9 mouse cellular contexts compared by ENCODE assay signal in the genomic region with DNA sequence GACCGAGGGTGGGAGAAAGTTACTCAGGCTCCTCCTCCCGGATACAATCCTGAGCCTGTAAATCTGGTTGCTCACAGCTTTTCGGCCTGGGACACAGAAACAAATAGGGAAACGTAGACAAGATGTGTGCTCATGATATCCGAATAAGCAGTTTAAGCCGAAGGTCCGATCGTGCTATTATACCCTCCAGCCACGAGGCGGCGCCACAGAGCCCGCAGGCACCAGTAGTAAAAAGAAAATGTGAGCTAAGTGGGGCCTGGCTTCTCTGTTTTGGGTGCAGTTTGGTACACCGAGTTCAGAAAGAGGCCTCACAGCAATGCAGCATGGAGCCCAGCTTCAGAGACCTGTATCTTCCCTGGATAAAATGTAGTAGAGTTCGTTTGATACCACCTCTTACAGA. TPM values are rescaled to one million over a fixed set of nuclear protein-coding genes. Genes with fewer than 3 reads are reported as not detected.
DNase-seq lines count a peak whose midpoint lies in the region; ATAC-seq and TF ChIP-seq lines count a peak whose summit lies in the region.
"Had no signal": no experiment of that assay in that cellular context is flagged by ENCODE, and none has a peak within 500 bp of the region (broad histone marks: within the 10 kb centered on the region; RNA-seq: fewer than 3 reads in every experiment).

No protein-coding gene starts in this region.

- H3K9ac ChIP-seq in hindbrain, postnatal 0 days (replicated peaks; ENCODE audit: low read length), result no peak overlapping the region
- no peak overlapping the region for H3K9ac ChIP-seq in hindbrain, embryonic 12.5 days
- no peak overlapping the region for H3K9ac ChIP-seq in intestine, postnatal 0 days (ENCODE audit: low read depth, low read length)
- no peak overlapping the region for H3K9ac ChIP-seq in lung, embryonic 14.5 days
- H3K9ac ChIP-seq in stomach, postnatal 0 days (ENCODE audit: low read length), result no peak overlapping the region
- H3K9ac ChIP-seq: limb, embryonic 13.5 days had no signal

- 64% methylated on average over 14 of the region's 14 CpGs for WGBS in hindbrain, postnatal 0 days
- whole genome bisulfite sequencing in hindbrain, embryonic 12.5 days, result 68% methylated on average over 14 of the region's 14 CpGs
- 29% methylated on average over 14 of the region's 14 CpGs for WGBS in intestine, postnatal 0 days
- 40% methylated on average over 14 of the region's 14 CpGs for WGBS in lung, embryonic 14.5 days
- 48% methylated on average over 14 of the region's 14 CpGs for WGBS in stomach, postnatal 0 days

- no peaks in the 10 kb centered on the region for H3K9me3 ChIP-seq in hindbrain, postnatal 0 days (ENCODE audit: low read length)
- H3K9me3 ChIP-seq in hindbrain, embryonic 12.5 days (replicated peaks), result no peaks in the 10 kb centered on the region
- H3K9me3 ChIP-seq in E14TG2a.4 (ENCODE audit: low read length), result no peaks in the 10 kb centered on the region
- H3K9me3 ChIP-seq in intestine, postnatal 0 days (ENCODE audit: control insufficient read depth), result no peaks in the 10 kb centered on the region
- no peaks in the 10 kb centered on the region for H3K9me3 ChIP-seq in lung, embryonic 14.5 days (ENCODE audit: low read depth, low read length)
- H3K9me3 ChIP-seq in stomach, postnatal 0 days (ENCODE audit: control insufficient read depth, low read length), result no peaks in the 10 kb centered on the region
- H3K9me3 ChIP-seq: limb, embryonic 13.5 days had no signal

- TF ChIP-seq EP300 in stomach, postnatal 0 days (optimal IDR thresholded peaks at IDR 0.05), result no peak

- no peak overlapping the region for H3K4me3 ChIP-seq in hindbrain, postnatal 0 days (ENCODE audit: low read length)
- H3K4me3 ChIP-seq in hindbrain, embryonic 12.5 days, result no peak overlapping the region
- H3K4me3 ChIP-seq in E14TG2a.4 (replicated peaks; ENCODE audit: low read length), result 0 out of 2 replicates have a peak overlapping the region, but pooled peaks have one; percentile 18
- H3K4me3 ChIP-seq in intestine, postnatal 0 days (ENCODE audit: low read depth, low read length), result peak overlapping the region; percentile 21; the same call in 1 of the 2 replicates
- H3K4me3 ChIP-seq in lung, embryonic 14.5 days (ENCODE audit: low read depth, low read length), result no peak overlapping the region
- H3K4me3 ChIP-seq in stomach, postnatal 0 days (ENCODE audit: low read depth, low read length), result no peak overlapping the region
- H3K4me3 ChIP-seq: limb, embryonic 13.5 days had no signal

- no peak overlapping the region for H3K4me2 ChIP-seq in hindbrain, postnatal 0 days (ENCODE audit: low read depth, low read length)
- no peak overlapping the region for H3K4me2 ChIP-seq in hindbrain, embryonic 12.5 days (replicated peaks)
- peak overlapping the region; percentile 49 for H3K4me2 ChIP-seq in intestine, postnatal 0 days (replicated peaks; ENCODE audit: low read depth)
- no peak overlapping the region for H3K4me2 ChIP-seq in lung, embryonic 14.5 days
- H3K4me2 ChIP-seq in stomach, postnatal 0 days (replicated peaks; ENCODE audit: low read depth), result no peak overlapping the region
- H3K4me2 ChIP-seq: limb, embryonic 13.5 days had no signal

- H3K4me1 ChIP-seq in hindbrain, postnatal 0 days (ENCODE audit: insufficient read depth, low read length), result no peaks in the 10 kb centered on the region
- no peaks in the 10 kb centered on the region for H3K4me1 ChIP-seq in hindbrain, embryonic 12.5 days
- peaks cover 33% of the 10 kb centered on the region for H3K4me1 ChIP-seq in E14TG2a.4 (replicated peaks; ENCODE audit: low read depth, low read length)
- H3K4me1 ChIP-seq in intestine, postnatal 0 days (replicated peaks; ENCODE audit: control insufficient read depth, insufficient read depth, low read length), result no peaks in the 10 kb centered on the region; the same call in 1 of the 2 replicates
- no peaks in the 10 kb centered on the region for H3K4me1 ChIP-seq in lung, embryonic 14.5 days (ENCODE audit: insufficient read depth)
- 0 out of 2 replicates have a peak, but pooled peaks cover 3% of the 10 kb centered on the region for H3K4me1 ChIP-seq in stomach, postnatal 0 days (replicated peaks; ENCODE audit: control insufficient read depth, insufficient read depth)

- TF ChIP-seq CTCF in hindbrain, postnatal 0 days (IDR thresholded peaks at IDR 0.05; ENCODE audit: low read depth), result peak; percentile 65
- TF ChIP-seq CTCF in E14TG2a.4 (conservative IDR thresholded peaks at IDR 0.05; ENCODE audit: low read length), result peak; percentile 98
- peak; percentile 87 for TF ChIP-seq CTCF in intestine, postnatal 0 days (IDR thresholded peaks at IDR 0.05; ENCODE audit: low read depth)
- TF ChIP-seq CTCF in lung, embryonic 14.5 days (IDR thresholded peaks at IDR 0.05; ENCODE audit: low read depth), result peak; percentile 80
- TF ChIP-seq CTCF in stomach, postnatal 0 days (IDR thresholded peaks at IDR 0.05; ENCODE audit: low read depth), result peak; percentile 85

- no peak for ATAC-seq in hindbrain, postnatal 0 days
- ATAC-seq in hindbrain, embryonic 12.5 days (ENCODE audit: low FRiP score), result no peak
- peak; percentile 34; the same call in 1 of the 2 replicates for ATAC-seq in intestine, postnatal 0 days
- no peak for ATAC-seq in lung, embryonic 14.5 days (ENCODE audit: insufficient read depth)
- no peak for ATAC-seq in stomach, postnatal 0 days (ENCODE audit: low FRiP score, low TSS enrichment)
- no peak for ATAC-seq in monocyte, adult 5-6 weeks (replicated peaks; ENCODE audit: insufficient number of reproducible peaks, low FRiP score, low TSS enrichment, poor library complexity, severe bottlenecking)

- no peak for DNase-seq in hindbrain, postnatal 0 days (ENCODE audit: low spot score)
- DNase-seq in adrenal gland, postnatal 4 days (ENCODE audit: low spot score in 2 of 2), result peak; percentile 27 to 36
- DNase-seq in lung, embryonic 14.5 days, result peak; percentile 66
- DNase-seq in stomach, postnatal 0 days (ENCODE audit: low spot score), result peak; percentile 64

- H3K36me3 ChIP-seq in hindbrain, postnatal 0 days (ENCODE audit: insufficient read depth, low read length), result no peaks in the 10 kb centered on the region
- no peaks in the 10 kb centered on the region for H3K36me3 ChIP-seq in hindbrain, embryonic 12.5 days
- H3K36me3 ChIP-seq in E14TG2a.4 (ENCODE audit: insufficient read depth, low read length), result no peaks in the 10 kb centered on the region
- H3K36me3 ChIP-seq in intestine, postnatal 0 days (ENCODE audit: control insufficient read depth, insufficient read depth), result no peaks in the 10 kb centered on the region
- H3K36me3 ChIP-seq in lung, embryonic 14.5 days (ENCODE audit: insufficient read depth), result no peaks in the 10 kb centered on the region
- H3K36me3 ChIP-seq in stomach, postnatal 0 days (ENCODE audit: control insufficient read depth, insufficient read depth, low read length), result no peaks in the 10 kb centered on the region
- H3K36me3 ChIP-seq: limb, embryonic 13.5 days had no signal

- no peaks in the 10 kb centered on the region for H3K27me3 ChIP-seq in hindbrain, postnatal 0 days (ENCODE audit: insufficient read depth, low read length)
- no peaks in the 10 kb centered on the region for H3K27me3 ChIP-seq in hindbrain, embryonic 12.5 days
- no peaks in the 10 kb centered on the region for H3K27me3 ChIP-seq in E14TG2a.4 (ENCODE audit: insufficient read depth, low read length)
- H3K27me3 ChIP-seq in intestine, postnatal 0 days (replicated peaks; ENCODE audit: control insufficient read depth, insufficient read depth, low read length), result no peaks in the 10 kb centered on the region
- no peaks in the 10 kb centered on the region for H3K27me3 ChIP-seq in lung, embryonic 14.5 days (ENCODE audit: insufficient read depth, low read length)
- no peaks in the 10 kb centered on the region for H3K27me3 ChIP-seq in stomach, postnatal 0 days (ENCODE audit: control insufficient read depth, insufficient read depth, low read length)
- H3K27me3 ChIP-seq: limb, embryonic 13.5 days had no signal

- no peak overlapping the region for H3K27ac ChIP-seq in hindbrain, postnatal 0 days
- no peak overlapping the region for H3K27ac ChIP-seq in hindbrain, embryonic 12.5 days
- H3K27ac ChIP-seq in intestine, postnatal 0 days (ENCODE audit: low read depth, low read length), result no peak overlapping the region
- H3K27ac ChIP-seq in lung, embryonic 14.5 days (ENCODE audit: low read depth), result no peak overlapping the region
- no peak overlapping the region for H3K27ac ChIP-seq in stomach, postnatal 0 days (replicated peaks)
- H3K27ac ChIP-seq: limb, embryonic 13.5 days had no signal

RNA-seq across cellular contexts. Expression of gene Cdk1, which starts 46.5 kb away (rescaled TPM):
- total RNA-seq in hindbrain, postnatal 0 days (2014; rRNA removed), result 28.1 and 44.3 TPM in 2 replicates
- 59.6 and 74.2 TPM in 2 replicates for polyA plus RNA-seq in hindbrain, postnatal 0 days (2015; fragmentation: Nextera tagmentation; extraction: Ambion mirVana)
- polyA plus RNA-seq in hindbrain, embryonic 12.5 days (2016; fragmentation: Nextera tagmentation; extraction: Ambion mirVana), result 210 and 220 TPM in 2 replicates
- total RNA-seq in adrenal gland, postnatal 4 days (2021), result 10 to 100 TPM; 79.6 to 84.1 TPM
- 100 and 133 TPM in 2 replicates for polyA plus RNA-seq in intestine, postnatal 0 days (2015; fragmentation: Nextera tagmentation; extraction: Ambion mirVana)
- 684 and 700 TPM in 2 replicates for polyA plus RNA-seq in lung, embryonic 14.5 days (2014; fragmentation: Nextera tagmentation; extraction: Ambion mirVana)
- polyA plus RNA-seq in stomach, postnatal 0 days (2015; fragmentation: Nextera tagmentation; extraction: Ambion mirVana), result 104 and 147 TPM in 2 replicates
- 4.1 to 6.8 TPM (median 6.3 TPM) in 3 replicates for total RNA-seq in monocyte, adult 5-6 weeks (2017)

Comparison
In these comparisons a context has a peak if more than half of its experiments do, and no peak if none do; other contexts are left out.
1. H3K4me3 ChIP-seq: peak in E14TG2a.4 (single experiment) and intestine, postnatal 0 days (single experiment); none in hindbrain, postnatal 0 days (single experiment), hindbrain, embryonic 12.5 days (single experiment), lung, embryonic 14.5 days (single experiment) and stomach, postnatal 0 days (single experiment).
2. Peak in every context shown above with its lines, with median percentiles within 50 percentile points of each other: CTCF ChIP-seq.